Mouse (Mus musculus): Measurements from ENCODE around the gene F12. TPM values are rescaled to one million over a fixed set of nuclear protein-coding genes. Genes with fewer than 3 reads are reported as not detected.
A peak's percentile ranks its signal among the peaks of the same experiment; 100 is the strongest.

Gene F12
- total RNA-seq, 1 experiment from 2014 or later, result not detected

DNA sequence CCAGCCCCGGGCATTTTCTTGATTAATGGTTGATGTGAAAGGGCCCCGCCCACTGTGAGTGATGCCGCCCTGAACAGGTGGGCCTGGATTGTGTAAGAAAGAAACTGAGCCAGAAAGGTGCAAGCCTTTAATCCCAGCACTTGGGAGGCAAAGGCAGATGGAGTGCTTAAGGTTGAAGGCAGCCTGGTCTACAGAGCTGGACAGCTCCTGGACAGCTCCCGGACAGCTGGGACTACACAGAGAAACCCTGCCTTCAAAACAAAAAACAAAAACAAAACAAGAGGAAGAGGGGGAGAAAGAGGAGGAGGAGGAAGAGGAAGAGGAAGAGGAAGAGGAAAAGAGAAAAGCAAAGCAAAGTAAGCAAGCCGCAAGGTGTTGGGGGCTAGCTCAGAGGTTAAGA, 7.5 kb downstream of the F12 start:
- no peak for ATAC-seq (replicated peaks; ENCODE audit: low read depth, poor library complexity, severe bottlenecking)

DNA sequence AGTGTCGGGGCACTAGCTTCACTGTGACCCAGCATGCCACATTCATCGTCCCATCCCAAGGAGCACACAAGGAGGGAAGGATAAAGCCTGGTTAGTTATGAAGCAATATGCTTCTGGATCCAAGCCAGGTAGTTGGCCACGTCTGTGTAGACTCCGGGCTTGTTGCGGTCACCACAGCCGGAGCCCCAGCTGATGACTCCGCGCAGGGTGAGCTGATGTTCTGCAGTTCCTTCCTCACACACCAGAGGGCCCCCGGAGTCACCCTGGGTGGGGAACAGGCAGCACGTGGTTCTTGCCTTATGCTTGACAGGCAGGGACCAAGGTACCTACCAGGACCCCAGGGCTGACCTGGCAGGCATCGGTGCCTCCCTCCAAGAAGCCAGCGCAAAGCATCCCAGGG, 8.6 kb downstream of the F12 start:
- ATAC-seq (replicated peaks; ENCODE audit: low read depth, poor library complexity, severe bottlenecking), result peak; percentile 65

DNA sequence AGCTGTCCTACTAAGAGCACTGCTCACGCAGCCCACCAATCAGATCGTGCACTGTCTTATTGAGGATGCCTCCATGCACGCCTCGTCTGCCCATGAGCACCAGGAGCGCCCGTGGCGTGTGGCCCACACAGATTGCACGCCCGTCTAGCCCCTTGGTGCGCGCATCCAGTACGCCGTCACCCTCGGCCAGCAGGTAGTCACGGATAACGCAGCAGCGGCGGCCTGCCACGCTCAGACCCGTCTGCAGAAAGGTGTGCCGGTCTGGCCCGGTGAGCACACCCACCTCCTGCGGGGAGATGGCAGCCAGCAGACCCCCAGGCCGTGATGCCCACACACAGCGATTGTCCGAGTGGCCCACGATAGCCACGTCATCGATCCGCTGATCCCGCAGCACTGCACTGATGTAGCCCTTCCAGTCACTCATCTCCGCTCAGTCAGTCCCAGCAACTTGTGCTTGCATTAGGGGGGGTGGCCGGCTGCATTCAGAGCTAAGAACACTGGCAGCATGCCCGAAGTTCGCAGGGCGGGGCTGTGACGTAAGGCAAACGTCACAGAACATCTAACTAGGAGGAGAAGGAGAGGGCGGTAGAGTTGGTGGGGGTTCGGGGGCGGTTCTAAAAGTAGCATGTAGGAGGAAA, 11.7 kb downstream of the F12 start, which contains the start of gene Pfn3:
Gene Pfn3, minus strand, starts transcription at position 490 of the 638 bp plus-strand sequence.
- ATAC-seq (replicated peaks; ENCODE audit: low read depth, poor library complexity, severe bottlenecking), result no peak

DNA sequence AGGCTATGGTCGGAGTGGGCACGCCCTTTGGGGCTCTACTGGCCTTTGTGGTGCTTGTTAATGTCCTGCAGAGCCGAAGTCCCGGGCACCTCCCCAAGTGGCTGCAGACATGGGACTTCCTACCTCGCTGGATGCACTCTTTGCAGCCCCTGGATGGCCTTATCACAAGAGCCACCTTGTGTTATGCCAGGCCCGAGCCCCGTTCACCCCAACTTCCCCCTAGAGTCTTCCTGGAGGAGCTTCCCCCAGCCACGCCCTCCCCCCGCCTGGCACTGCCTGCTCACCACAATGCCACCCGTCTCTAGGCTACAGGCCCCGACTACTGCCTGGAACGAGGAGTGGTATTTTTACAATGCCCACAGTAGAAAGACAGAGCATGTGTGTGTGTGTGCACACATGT, 13.3 kb downstream of the F12 start:
- ATAC-seq (replicated peaks; ENCODE audit: low read depth, poor library complexity, severe bottlenecking), result peak; percentile 87

DNA sequence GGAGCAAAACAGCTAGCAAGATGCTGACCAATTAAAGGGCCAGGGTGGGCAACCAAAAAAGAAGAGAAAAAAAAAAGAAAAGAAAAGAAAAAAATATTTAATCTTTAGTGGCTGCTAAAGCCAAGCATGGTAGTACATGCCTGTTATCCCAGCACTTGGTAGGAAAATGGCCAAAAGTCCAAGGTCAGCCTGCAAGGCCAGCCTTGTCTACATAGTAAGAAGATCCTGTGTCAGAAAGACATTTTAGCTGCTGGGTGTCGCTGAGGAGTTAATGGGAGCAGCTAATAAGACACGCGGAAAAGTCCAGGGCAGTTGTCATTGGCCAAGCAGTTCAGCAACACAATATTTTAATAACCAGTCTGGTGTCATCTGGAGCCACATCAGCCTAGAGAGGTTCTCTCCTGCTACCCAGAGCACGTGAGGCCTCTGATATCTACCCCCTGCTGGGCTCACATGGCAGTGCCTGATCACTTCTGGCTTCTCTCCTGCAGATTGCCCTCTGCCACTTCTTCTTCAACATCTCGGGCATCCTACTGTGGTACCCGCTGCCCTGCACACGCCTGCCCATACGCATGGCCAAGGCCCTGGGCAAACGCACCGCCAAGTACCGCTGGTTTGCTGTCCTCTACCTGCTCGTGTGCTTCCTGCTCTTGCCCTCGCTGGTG, 13.8 kb downstream of the F12 start:
- ATAC-seq (replicated peaks; ENCODE audit: low read depth, poor library complexity, severe bottlenecking), result peak; percentile 63

DNA sequence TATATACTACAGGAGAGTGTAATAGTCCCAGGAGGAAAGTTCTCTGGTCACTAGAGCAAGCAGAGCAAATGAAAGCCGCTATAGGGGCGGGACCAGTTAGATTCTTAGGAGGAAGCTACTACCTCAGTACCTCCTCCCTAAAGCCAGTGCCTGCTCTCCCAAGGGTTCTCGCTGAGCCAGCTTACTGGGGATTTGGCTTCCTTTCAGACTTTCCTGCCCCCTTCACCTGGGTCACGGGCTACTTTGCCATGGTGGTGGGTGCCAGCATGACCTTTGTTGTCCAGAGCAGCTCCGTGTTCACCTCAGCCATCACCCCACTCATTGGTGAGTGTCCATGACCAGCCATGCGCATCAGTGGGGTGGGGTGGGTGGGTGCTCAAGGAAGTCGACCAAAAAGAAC, 14.8 kb downstream of the F12 start:
- ATAC-seq (replicated peaks; ENCODE audit: low read depth, poor library complexity, severe bottlenecking), result no peak

DNA sequence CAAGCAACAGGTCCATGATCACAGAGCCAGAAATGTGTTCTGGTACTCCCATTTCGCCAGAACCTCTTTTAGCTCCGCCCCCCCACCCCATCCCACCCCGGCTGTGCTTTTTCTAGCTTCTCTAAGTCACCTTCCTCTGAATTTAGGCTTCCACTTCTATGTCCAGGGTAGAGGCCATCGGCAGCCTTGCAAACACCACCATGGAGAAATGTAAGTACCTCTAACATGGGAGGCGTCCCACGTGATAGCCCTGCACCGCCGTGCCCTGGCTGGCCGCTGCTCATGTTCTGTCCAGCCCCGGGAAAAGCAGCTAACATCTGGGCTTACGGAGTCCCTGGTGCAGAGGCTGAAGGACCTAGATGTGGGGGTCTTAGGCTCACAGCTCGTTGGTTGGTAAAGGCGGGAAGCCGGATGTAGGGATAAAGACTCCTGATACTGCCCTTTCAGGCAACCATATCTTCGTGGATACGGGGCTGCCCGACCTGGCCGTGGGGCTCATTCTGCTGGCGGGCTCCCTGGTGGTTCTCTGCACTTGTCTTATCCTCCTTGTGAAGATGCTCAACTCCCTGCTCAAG, 18.0 kb downstream of the F12 start:
- no peak for ATAC-seq (replicated peaks; ENCODE audit: low read depth, poor library complexity, severe bottlenecking)

DNA sequence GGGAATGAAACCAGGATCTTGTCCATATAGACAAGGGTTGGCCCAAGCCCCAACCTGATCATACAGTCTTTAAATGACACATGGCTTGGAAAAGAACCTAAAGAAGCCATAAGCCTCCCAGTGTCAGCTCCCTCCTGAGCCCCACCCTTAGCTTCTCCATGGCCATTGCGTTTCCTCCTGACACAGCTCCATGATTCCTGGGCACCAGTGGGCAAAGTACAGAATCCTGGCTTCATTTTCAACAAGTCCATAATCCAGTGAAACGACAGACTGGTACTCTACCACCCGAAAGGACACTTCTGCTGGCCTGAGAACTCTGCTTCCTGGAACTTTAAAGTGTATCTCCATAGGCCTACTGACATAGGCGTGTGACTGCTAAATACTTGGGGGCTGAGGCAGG, 19.3 kb downstream of the F12 start:
- ATAC-seq (replicated peaks; ENCODE audit: low read depth, poor library complexity, severe bottlenecking), result no peak

DNA sequence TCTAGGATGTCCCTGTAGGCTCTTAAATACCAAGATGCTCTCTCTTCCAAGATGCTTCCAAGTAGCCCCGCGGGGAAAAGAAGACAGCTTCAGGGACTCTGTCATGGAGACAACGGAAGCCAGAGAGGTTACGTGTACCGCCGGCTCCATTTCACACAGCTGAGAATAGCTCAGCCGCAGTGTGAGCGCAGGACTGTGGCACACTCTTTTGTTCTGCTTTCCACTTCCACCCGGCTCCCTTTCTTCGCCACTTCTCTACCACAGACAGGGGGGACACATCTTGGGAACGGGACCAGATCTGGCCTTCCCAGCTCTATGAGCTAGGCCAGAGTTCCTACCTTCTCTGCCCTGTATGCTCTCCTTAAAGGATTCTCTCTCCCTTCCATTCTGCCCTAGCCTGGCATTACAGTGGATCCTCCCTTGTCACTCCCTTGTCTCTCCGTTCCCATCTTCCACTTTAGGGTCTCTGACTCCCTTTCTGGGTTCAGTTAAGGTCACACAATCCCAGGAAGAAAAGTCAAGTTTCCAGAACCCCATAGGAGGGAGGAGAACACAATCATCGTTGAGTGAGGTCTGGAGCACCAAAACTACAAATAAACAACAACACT, 20.7 kb downstream of the F12 start:
- ATAC-seq (replicated peaks; ENCODE audit: low read depth, poor library complexity, severe bottlenecking), result peak; percentile 59

DNA sequence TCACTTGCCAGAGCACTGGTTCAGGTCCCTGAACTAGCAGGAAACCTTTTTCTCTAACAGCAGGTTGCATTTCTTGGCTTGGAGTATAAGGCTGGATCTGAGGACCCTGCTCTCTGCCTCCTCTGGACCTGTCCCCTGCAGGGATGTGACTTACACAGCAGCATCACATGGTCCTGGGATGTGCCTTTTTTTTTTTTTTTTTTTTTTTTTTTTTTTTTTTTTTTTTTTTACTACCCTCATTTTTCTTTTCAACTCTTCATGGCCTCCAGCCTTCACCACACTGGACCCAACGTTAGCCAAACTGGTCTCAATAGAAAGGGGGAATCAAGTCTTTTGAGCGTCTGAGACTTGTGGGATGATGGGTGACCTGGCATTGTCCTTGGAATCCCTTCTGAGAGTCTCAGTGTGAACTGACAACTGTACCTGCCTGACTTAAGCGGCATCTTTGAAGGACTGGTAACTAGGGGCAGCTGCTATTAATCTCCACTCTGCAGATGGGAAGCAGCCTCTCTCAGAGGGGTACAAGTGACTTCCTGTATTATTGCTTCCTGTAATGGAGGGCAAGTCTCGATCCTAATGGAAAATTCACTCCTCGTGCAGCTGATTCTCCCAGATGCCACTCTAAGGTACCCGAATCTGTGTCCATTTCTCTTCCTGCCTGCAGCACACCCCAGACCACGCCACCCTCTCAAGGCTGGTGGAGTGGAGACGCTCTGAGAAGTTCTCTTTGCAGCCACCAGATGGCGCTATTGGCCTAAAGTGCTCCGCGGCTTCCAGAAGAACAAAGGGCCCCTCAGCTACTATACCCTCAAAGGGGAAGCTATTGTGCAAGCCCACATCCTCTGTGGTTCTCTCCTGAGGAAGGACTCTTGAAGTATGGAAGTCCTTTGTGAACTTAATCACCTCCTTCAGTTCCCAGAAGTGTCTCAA, 21.5 kb downstream of the F12 start:
- ATAC-seq (replicated peaks; ENCODE audit: low read depth, poor library complexity, severe bottlenecking), result peak; percentile 88

DNA sequence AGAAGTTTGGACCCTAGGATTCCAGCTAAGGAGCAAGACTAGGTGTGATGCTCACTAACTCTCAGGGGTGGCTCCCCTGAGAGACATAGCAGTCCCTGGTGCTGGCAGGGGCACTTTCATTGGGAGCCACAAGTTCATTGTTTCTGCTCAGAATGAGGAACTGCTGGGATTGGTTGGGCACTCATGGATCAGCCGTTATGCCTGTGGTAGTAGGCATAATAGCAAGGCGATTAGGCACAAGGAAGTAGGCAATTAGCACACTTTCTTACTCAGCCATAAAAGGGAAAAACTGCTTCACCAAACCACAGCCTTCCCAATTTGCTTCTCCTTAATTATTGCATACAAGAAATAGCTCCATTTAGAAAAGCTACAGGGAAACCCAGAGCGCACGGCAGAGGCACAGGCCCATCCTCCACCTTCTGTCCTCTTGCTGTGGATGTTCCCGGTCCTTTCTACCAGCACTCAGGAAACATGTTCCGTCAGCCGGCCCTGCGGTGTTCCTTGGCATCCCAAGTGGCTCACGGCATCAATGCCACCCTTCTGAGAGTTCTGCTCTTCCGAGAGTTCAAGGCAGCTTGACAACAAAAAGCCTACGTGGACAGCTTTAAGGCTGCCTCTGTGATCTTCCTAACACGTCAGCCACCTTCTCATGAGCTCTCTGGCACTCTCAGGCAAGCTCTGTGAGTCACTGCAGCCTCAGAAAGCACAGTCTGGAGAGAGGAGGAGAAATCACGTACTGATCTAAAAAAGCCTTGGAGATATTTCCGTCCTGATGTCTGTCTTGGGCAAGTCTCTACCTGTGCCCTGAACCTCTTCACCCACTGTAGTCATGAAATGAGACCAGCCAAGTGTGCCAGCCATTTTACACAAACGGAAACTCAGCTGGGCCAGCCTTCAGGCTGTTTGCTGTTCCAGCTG, 22.4 kb downstream of the F12 start:
- peak; percentile 24 for ATAC-seq (replicated peaks; ENCODE audit: low read depth, poor library complexity, severe bottlenecking)

DNA sequence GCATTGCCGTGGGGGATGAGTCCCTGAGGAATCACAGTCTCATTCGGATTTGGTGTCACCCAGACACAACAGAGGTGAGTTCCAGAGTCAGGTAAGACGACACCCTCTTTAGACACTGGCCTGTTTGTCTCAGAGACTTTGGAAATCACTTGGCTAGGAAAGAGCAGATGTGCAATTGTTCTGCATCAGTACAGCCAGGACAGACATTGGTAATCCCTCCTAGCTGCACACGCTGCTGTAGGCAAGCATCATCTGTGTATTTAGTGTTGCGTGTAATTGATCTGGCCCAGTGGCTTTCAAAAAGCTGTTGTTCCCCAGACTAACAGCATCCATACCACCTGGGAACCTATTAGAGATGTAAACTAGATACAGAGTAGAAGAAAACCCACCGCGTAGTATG, 23.3 kb downstream of the F12 start:
- no peak for ATAC-seq (replicated peaks; ENCODE audit: low read depth, poor library complexity, severe bottlenecking)

DNA sequence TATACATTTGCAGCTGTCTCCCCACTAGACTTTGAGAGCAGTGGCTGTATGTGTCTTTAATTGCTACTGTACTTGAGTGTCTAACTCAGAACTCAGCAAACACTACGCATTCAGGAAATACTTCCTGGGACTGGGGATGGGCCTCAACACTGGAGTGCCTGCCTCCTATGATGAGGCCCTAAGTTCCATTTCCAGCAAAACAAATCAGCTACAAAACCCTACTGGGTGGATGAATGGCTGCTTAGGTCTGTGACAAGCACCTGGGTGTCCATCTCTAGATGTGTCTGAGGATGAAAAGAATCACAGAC, 26.6 kb downstream of the F12 start:
- no peak for ATAC-seq (replicated peaks; ENCODE audit: low read depth, poor library complexity, severe bottlenecking)

DNA sequence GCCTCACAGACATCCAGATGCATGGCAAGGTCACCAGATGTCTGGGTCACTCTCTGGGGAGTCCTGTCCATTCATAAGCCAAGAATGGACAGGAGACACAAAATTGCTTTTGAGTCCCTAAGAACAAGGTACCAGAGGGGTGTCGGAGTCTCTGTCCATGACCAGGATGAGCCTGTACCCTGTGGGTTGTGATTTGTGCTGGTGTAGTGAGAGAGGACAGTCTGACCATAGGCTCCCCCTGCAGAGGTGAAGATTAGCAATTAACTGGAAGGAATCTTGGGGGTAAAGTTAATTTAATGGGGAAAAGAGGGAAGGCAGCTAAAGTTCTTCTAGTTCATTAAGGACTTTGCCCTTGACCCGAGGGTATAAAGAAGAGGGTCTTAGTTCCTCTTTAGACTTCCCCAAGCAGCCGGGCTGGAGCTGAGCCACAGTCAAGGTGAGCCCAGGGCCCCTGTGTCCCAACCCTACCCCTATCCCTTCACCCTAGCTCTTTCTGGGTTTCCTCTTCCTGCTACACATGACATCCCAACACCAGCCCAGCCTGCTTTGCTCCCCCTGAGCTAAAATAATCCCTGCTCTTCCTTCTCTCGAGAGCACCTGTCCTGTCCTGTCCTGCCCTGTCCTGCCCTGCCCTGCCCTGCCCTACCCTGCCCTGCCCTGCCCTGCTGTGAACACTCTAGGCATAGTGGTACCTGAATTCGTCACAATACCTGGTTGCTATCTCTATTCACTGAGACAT, 27.1 kb downstream of the F12 start:
- ATAC-seq (replicated peaks; ENCODE audit: low read depth, poor library complexity, severe bottlenecking), result no peak

DNA sequence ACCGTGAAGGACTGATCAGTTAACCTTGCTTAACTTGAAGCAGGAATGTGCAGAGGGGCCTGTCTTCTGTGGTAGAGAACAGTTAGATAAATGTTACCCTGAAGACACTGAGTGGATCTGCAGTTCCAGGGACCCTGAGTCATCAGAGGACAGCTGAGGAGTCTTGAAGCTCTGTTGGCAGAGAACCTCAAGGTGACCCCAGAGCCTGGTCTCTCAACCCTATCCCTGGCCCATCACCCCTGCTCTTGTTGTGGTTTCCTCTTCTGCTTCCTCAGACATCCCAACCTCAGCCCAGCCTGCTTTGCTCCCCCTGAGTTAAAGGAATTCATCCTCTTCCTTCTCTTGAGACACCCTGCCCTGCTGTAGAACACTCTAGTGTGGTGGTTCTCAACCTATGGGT, 28.5 kb downstream of the F12 start, which contains the start of gene Slc34a1:
Gene Slc34a1, plus strand, starts transcription at position 100 of the 400 bp plus-strand sequence.
- ATAC-seq (replicated peaks; ENCODE audit: low read depth, poor library complexity, severe bottlenecking), result peak; percentile 50

DNA sequence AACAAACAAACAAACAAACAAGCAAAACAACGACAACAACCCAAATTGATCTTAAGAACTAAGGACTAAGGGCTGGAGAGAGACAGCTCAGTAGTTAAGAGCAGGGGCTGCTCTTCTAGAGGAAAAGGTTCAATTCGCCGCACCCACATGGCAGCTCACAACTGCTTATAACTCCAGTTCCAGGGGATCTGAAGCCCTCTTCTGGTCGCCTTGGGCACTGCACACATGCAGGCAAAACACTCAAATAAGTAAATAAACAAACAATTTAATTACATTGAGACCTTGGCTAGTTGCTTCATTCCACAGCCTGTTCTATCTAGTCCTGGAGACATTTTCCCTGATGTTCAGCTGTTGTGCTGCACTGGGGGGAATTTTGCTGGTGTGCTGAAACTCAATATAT, 33.7 kb downstream of the F12 start:
- 0 out of 2 replicates have a peak, but pooled peaks have one; percentile 39 for ATAC-seq (replicated peaks; ENCODE audit: low read depth, poor library complexity, severe bottlenecking)

DNA sequence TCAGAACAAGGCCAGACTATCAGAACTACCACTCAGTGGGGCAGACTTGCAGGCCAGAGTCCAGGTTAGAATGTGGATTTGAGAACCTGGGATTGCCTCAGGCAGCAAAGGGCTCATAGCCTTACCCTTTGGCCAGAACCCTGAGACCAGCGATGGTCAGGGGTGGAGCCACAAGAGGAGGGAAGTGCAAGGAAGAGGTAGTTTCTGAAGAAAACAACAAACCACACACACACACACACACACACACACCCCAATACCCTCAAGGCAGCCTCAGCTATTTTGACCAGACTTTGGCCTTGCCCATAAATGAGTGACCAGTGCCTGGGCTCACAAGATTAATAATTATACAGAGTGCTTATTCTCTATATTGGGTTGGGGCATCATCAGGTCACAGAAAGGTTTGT, 35.0 kb downstream of the F12 start:
- ATAC-seq (replicated peaks; ENCODE audit: low read depth, poor library complexity, severe bottlenecking), result no peak

DNA sequence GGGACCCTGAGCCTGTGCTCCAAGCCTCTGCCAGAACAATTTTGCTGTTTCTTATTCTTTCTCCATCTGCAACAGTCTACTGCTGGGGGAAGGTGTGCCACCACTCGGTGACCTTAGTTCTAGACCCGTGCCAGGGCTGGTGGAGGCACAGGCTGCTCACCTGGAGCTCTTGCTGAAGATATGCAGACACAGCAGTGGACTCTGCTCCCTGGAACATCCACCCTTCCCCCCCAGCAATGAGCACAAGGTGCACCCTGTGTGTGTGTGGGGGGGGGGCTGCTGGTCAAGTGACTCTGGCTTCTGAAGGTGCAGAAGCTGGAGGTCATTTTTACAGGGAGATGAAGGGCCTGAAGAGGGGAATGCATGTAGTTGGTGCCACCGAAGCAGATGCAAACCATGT, 35.9 kb downstream of the F12 start:
- no peak for ATAC-seq (replicated peaks; ENCODE audit: low read depth, poor library complexity, severe bottlenecking)

DNA sequence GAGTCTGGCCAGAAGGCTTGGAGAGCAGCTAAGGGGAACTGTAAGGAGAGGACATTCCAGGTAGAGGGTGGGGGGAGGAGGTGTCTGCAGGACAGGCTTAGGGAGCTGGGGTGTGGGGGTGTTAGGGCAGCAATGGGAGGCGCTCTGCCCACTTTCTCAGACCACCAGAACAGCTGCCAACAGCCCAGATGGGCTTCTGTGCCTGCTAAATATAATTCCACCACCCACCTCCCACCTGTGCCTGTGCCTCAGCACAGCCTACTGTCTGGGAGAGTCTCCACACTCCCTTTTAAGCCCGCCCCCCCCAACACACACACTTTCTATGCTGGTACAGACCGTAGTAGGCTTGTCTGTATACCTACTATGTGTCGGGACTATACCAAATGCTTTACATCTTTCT, 44.8 kb downstream of the F12 start:
- no peak for ATAC-seq (replicated peaks; ENCODE audit: low read depth, poor library complexity, severe bottlenecking)

Measured in common myeloid progenitor, adult 5-6 weeks (primary cell).